ENCODE assay signal across 10 mouse cellular contexts in the genomic region with DNA sequence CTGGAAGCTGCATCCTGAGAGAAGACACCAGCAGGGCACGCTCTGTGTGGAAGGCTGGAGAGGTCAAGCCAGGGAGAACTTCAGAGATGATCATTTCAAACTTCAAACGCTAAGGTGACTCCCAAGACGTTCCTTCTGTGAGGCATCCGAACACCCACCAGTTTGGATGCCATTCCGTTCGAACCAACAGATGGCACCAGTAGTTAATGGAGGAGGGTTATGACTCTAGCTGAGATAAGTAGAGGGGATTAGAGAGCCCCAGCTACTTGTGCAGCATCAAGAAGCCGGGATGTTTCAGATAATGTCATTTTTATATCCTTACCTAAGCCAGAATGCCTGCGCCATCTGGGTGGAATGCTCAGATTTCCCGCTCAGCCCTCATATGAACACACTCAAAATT.
DNase-seq lines count a peak whose midpoint lies in the region; ATAC-seq lines count a peak whose summit lies in the region.
"Had no signal": no experiment of that assay in that cellular context is flagged by ENCODE, and none has a peak within 500 bp of the region (broad histone marks: within the 10 kb centered on the region; RNA-seq: fewer than 3 reads in every experiment).

No protein-coding gene starts in this region.

- intact Hi-C loops in heart, postnatal 14 days (cut with DNase I): no loop called here

- ATAC-seq in forebrain, embryonic 12.5 days (ENCODE audit: low FRiP score): peak; percentile 49; the same call in 1 of the 2 replicates
- ATAC-seq in forebrain, embryonic 11.5 days (replicated peaks; ENCODE audit: low FRiP score): no peak
- ATAC-seq in megakaryocyte-erythroid progenitor cell, adult 5-6 weeks (replicated peaks; ENCODE audit: low FRiP score, low TSS enrichment, poor library complexity, severe bottlenecking): no peak

- no peaks in the 10 kb centered on the region for H3K4me1 ChIP-seq in forebrain, embryonic 12.5 days
- no peaks in the 10 kb centered on the region for H3K4me1 ChIP-seq in forebrain, embryonic 11.5 days (replicated peaks; ENCODE audit: control insufficient read depth, insufficient read depth, low read length)

- H3K4me3 ChIP-seq in forebrain, embryonic 12.5 days (replicated peaks): no peak overlapping the region
- H3K4me3 ChIP-seq in forebrain, embryonic 11.5 days (ENCODE audit: low read depth, low read length): no peak overlapping the region

- no peak overlapping the region for H3K9ac ChIP-seq in forebrain, embryonic 12.5 days
- H3K9ac ChIP-seq in forebrain, embryonic 11.5 days (ENCODE audit: low read length): no peak overlapping the region

- no peaks in the 10 kb centered on the region for H3K27me3 ChIP-seq in forebrain, embryonic 12.5 days
- no peaks in the 10 kb centered on the region for H3K27me3 ChIP-seq in forebrain, embryonic 11.5 days (ENCODE audit: control insufficient read depth, insufficient read depth, low read length)

- no peak overlapping the region for H3K27ac ChIP-seq in forebrain, embryonic 12.5 days
- H3K27ac ChIP-seq in forebrain, embryonic 11.5 days (ENCODE audit: low read depth, low read length): no peak overlapping the region

- no peak overlapping the region for H3K4me2 ChIP-seq in forebrain, embryonic 12.5 days
- no peak overlapping the region for H3K4me2 ChIP-seq in forebrain, embryonic 11.5 days (ENCODE audit: low read depth, low read length, severe bottlenecking)

- H3K36me3 ChIP-seq in forebrain, embryonic 12.5 days (replicated peaks): no peaks in the 10 kb centered on the region
- no peaks in the 10 kb centered on the region for H3K36me3 ChIP-seq in forebrain, embryonic 11.5 days (ENCODE audit: control insufficient read depth, insufficient read depth, low read length)

- no peaks in the 10 kb centered on the region for H3K9me3 ChIP-seq in forebrain, embryonic 12.5 days
- no peaks in the 10 kb centered on the region for H3K9me3 ChIP-seq in forebrain, embryonic 11.5 days (ENCODE audit: control insufficient read depth, low read length)

- WGBS in forebrain, embryonic 12.5 days: 59% methylated on average over 9 of the region's 9 CpGs
- WGBS in forebrain, embryonic 11.5 days: 61% methylated on average over 9 of the region's 9 CpGs

- DNase-seq in forebrain, embryonic 11.5 days (ENCODE audit: low spot score): no peak
- peak; percentile 37 for DNase-seq in right cerebral cortex, adult 18-20 months
- DNase-seq in right cerebral cortex, postnatal 36 days (ENCODE audit: low spot score in 2 of 2): no peak
- DNase-seq in layer of hippocampus, postnatal 10 days (ENCODE audit: low spot score in 2 of 2): peak; percentile 32 to 46
- DNase-seq in adrenal gland, postnatal 36 days: no peak
- DNase-seq in heart, postnatal 14 days: no peak
- DNase-seq: lung, adult 2 months; thymus, postnatal 4 days had no signal

Comparison
In these comparisons a context has a peak if more than half of its experiments do, and no peak if none do; other contexts are left out.
1. DNase-seq: peak in right cerebral cortex, adult 18-20 months (single experiment) and layer of hippocampus, postnatal 10 days (2 of 2); none in forebrain, embryonic 11.5 days (single experiment), right cerebral cortex, postnatal 36 days (0 of 2), adrenal gland, postnatal 36 days (0 of 2) and heart, postnatal 14 days (0 of 2).